Mouse (Mus musculus) CH12.LX (cell line): ENCODE measurements around the gene Tspan5. TPM values are rescaled to one million over a fixed set of nuclear protein-coding genes. Genes with fewer than 3 reads are reported as not detected.

Source experiments
- DNase-seq: peaks from one replicate; pipeline ENCODE4 v3.0.0-alpha.2; 2013; ENCODE audit errors: extremely low read depth
- H3K27ac ChIP-seq: 2 replicates; pipeline ENCODE4 v1.5.1; 2012; ENCODE audit warnings: low read depth, mild to moderate bottlenecking, control low read depth, moderate library complexity; ENCODE audit not compliant: insufficient read depth
- H3K27me3 ChIP-seq: replicated peaks from 2 replicates; pipeline ENCODE3; 2012; ENCODE audit warnings: inconsistent platforms
- H3K36me3 ChIP-seq, 2 experiments: replicated peaks in 1 of 2; 2 replicates each; pipeline versions ENCODE3 to v1.6.1; 2012; ENCODE audit warnings: inconsistent platforms in 1 of 2, low read length in 1 of 2, mild to moderate bottlenecking in 1 of 2, mixed read lengths in 1 of 2, moderate library complexity in 1 of 2; ENCODE audit not compliant: control insufficient read depth in 1 of 2, insufficient read depth in 1 of 2
- H3K4me1 ChIP-seq, 2 experiments: 2 replicates each; pipeline ENCODE4 v1.6.1; 2012; ENCODE audit warnings: inconsistent platforms in 1 of 2, moderate library complexity in 1 of 2; ENCODE audit not compliant: insufficient read depth in 2 of 2, control insufficient read depth in 1 of 2
- H3K4me2 ChIP-seq: 2 replicates; pipeline ENCODE4 v1.6.1; 2012; ENCODE audit warnings: low read depth, mild to moderate bottlenecking, control low read depth; ENCODE audit not compliant: poor library complexity, insufficient read depth, severe bottlenecking
- H3K4me3 ChIP-seq, 3 experiments: fragments of 150-350 bp in 1 of 3; sonication (generic) in 1 of 3; replicated peaks in 1 of 3; 2 replicates each; pipeline versions ENCODE3 to v1.5.1; 2011 to 2012; ENCODE audit warnings: low read depth in 2 of 3, low read length in 2 of 3, mild to moderate bottlenecking in 2 of 3, moderate library complexity in 2 of 3, control low read depth in 1 of 3, improper control_type of control experiment in 1 of 3, inconsistent platforms in 1 of 3, mixed read lengths in 1 of 3; ENCODE audit not compliant: poor library complexity in 1 of 3
- H3K79me2 ChIP-seq: replicated peaks from 2 replicates; pipeline ENCODE4 v1.6.1; 2012; ENCODE audit warnings: mild to moderate bottlenecking, moderate library complexity; ENCODE audit not compliant: control insufficient read depth, poor library complexity, insufficient read depth, severe bottlenecking; ENCODE audit errors: extremely low read depth
- H3K9ac ChIP-seq: 2 replicates; pipeline ENCODE4 v1.6.1; 2012; ENCODE audit warnings: low read depth, mild to moderate bottlenecking, control low read depth, moderate library complexity; ENCODE audit not compliant: insufficient read depth
- H3K9me3 ChIP-seq: replicated peaks from 2 replicates; pipeline ENCODE3; 2012; ENCODE audit warnings: low read length, inconsistent platforms, mixed read lengths
- BHLHE40 ChIP-seq: IDR thresholded peaks from 2 replicates; pipeline ENCODE4 v1.6.1; 2011; ENCODE audit warnings: mild to moderate bottlenecking, low read depth, low read length, improper control_type of control experiment
- CHD2 ChIP-seq: IDR thresholded peaks from 2 replicates; pipeline ENCODE4 v1.6.1; 2011; ENCODE audit warnings: low read length, improper control_type of control experiment
- CTCF ChIP-seq, 2 experiments: IDR thresholded peaks in 1 of 2; conservative IDR thresholded peaks in 1 of 2; 2 replicates each; pipeline ENCODE4 v1.5.1; 2011 to 2012; ENCODE audit warnings: low read depth in 2 of 2, low read length in 2 of 2, improper control_type of control experiment in 1 of 2, inconsistent platforms in 1 of 2, mild to moderate bottlenecking in 1 of 2, moderate library complexity in 1 of 2
- E2F4 ChIP-seq: IDR thresholded peaks from 2 replicates; pipeline ENCODE4 v1.6.1; 2011; ENCODE audit warnings: low read depth, low read length, improper control_type of control experiment; ENCODE audit not compliant: insufficient replicate concordance
- EP300 ChIP-seq: IDR thresholded peaks from 2 replicates; pipeline ENCODE4 v1.6.1; 2011; ENCODE audit warnings: low read length, improper control_type of control experiment
- MEF2A ChIP-seq: IDR thresholded peaks from 2 replicates; pipeline ENCODE4 v1.6.1; 2014; ENCODE audit warnings: low read depth, mild to moderate bottlenecking, inconsistent platforms, low read length, improper control_type of control experiment, borderline replicate concordance
- MYC ChIP-seq: IDR thresholded peaks from 2 replicates; pipeline ENCODE4 v1.6.1; 2011; ENCODE audit warnings: low read depth, mild to moderate bottlenecking, improper control_type of control experiment, low read length
- NELFE ChIP-seq: IDR thresholded peaks from 2 replicates; pipeline ENCODE4 v1.6.1; 2011; ENCODE audit warnings: low read depth, low read length, improper control_type of control experiment
- NRF1 ChIP-seq: IDR thresholded peaks from 2 replicates; pipeline ENCODE4 v1.6.1; 2014; ENCODE audit warnings: low read depth, mild to moderate bottlenecking, inconsistent platforms, low read length, improper control_type of control experiment, moderate library complexity
- RAD21 ChIP-seq: IDR thresholded peaks from 2 replicates; pipeline ENCODE4 v1.6.1; 2011; ENCODE audit warnings: low read depth, mild to moderate bottlenecking, low read length, improper control_type of control experiment, moderate library complexity
- RCOR1 ChIP-seq: conservative IDR thresholded peaks from 2 replicates; pipeline ENCODE4 v1.6.1; 2012; ENCODE audit warnings: low read depth, mild to moderate bottlenecking, inconsistent platforms, low read length, improper control_type of control experiment
- TCF12 ChIP-seq: IDR thresholded peaks from 2 replicates; pipeline ENCODE4 v1.6.1; 2014; ENCODE audit warnings: low read depth, mild to moderate bottlenecking, inconsistent platforms, low read length, improper control_type of control experiment
- dilution Hi-C: fragments of 300-500 bp; cut with MboI; formaldehyde crosslinking; loops from 2 replicates; pipeline ENCODE4 v1.14.3; 2020; ENCODE audit warnings: low sequenced_read_pairs; ENCODE audit not compliant: extremely low pct_unique_long_range_greater_than_20kb, extremely low pct_ligation_motif_present
- in situ Hi-C: fragments of 300-500 bp; cut with MboI; formaldehyde crosslinking; loops from 3 replicates; pipeline ENCODE4 v1.14.3; 2019; ENCODE audit warnings: low sequenced_read_pairs, low pct_ligation_motif_present, low pct_unique_long_range_greater_than_20kb, mixed read lengths
- polyA plus RNA-seq: library from polyadenylated mRNA; unstranded; fragments of >175 nt; gene quantifications from 2 replicates; pipeline ENCODE4 v1.2.1, GENCODE M21; 2012; ENCODE audit warnings: low read depth; ENCODE audit not compliant: insufficient read length
- total RNA-seq, 2 experiments: library from RNA; depleted of rRNA; stranded (reverse); fragments of 300-350 nt in 1 of 2; fragments of >200 nt in 1 of 2; gene quantifications; 2 replicates each; pipeline ENCODE4 v1.2.3; 2012 to 2014

The Tspan5 gene
- total and polyA plus RNA-seq, 3 experiments, result 17.2 to 43.1 (median 25.9) TPM

DNA sequence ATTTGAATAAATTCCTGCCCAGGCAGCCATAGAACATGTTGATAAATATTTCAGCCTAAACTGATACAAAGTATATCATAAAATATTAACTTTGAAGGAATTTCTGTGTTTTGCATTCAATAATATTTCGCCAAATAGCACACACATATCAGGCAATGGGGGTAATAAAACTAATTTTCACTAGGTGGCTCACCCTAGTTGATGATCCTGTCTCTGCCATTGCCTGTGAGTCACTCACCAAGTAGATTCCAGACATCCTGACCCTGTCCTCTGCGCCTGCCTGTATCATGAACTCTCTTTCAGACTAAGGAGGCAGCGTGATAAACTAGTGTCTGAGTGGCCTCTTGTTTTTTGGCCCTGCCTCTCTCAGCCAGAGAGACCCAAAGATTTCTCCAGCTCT lies 105.8 kb downstream of the Tspan5 start:
- Histone ChIP-seq H3K4me1 (peaks cover 9 to 29% of the 10 kb centered on the region in 2 experiments), H3K27me3 (no peaks in the 10 kb centered on the region), H3K27ac (no peak overlapping the region), H3K9ac (no peak overlapping the region), H3K9me3 (no peaks in the 10 kb centered on the region), H3K4me3 (no peak overlapping the region), H3K79me2 (no peaks in the 10 kb centered on the region), H3K4me2 (no peak overlapping the region), H3K36me3 (peaks cover 0 to 8% of the 10 kb centered on the region in 2 experiments)
- DNase-seq, result no peak
- in situ Hi-C loops, result no loop called here
- dilution Hi-C loops, result no loop called here
- TF ChIP-seq MYC, result no peak
- peak; percentile 4; the same call in 1 of the 2 replicates for TF ChIP-seq RAD21
- TF ChIP-seq CTCF (conservative IDR thresholded peaks at IDR 0.05 in 1 of 2, IDR thresholded peaks at IDR 0.05 in 1 of 2; ENCODE audit: low read depth in 2 of 2, low read length in 2 of 2), result 0 out of 4 replicates have a peak, but pooled peaks of 1 of the 2 experiments have one; percentile 12

GRCm38 (mm10) chr3:138849755-138850301 lies 107.8 kb downstream of the Tspan5 start:
- H3K4me3 ChIP-seq, result no peak overlapping the region
- in situ Hi-C loops, result no loop called here
- TF ChIP-seq MEF2A (no peak), BHLHE40 (no peak), TCF12 (no peak), NELFE (no peak), NRF1 (no peak), RCOR1 (no peak), EP300 (no peak), CHD2 (no peak), MYC (no peak), E2F4 (no peak)
- no peak overlapping the region for H3K4me2 ChIP-seq
- H3K27me3 ChIP-seq, result no peaks in the 10 kb centered on the region
- dilution Hi-C loops, result no loop called here
- H3K79me2 ChIP-seq, result no peaks in the 10 kb centered on the region
- peaks cover 0 to 7% of the 10 kb centered on the region in 2 experiments for H3K36me3 ChIP-seq
- no peak for DNase-seq
- no peaks in the 10 kb centered on the region for H3K9me3 ChIP-seq
- no peak overlapping the region for H3K9ac ChIP-seq
- peaks cover 15 to 44% of the 10 kb centered on the region in 2 experiments for H3K4me1 ChIP-seq
- no peak overlapping the region for H3K27ac ChIP-seq

DNA sequence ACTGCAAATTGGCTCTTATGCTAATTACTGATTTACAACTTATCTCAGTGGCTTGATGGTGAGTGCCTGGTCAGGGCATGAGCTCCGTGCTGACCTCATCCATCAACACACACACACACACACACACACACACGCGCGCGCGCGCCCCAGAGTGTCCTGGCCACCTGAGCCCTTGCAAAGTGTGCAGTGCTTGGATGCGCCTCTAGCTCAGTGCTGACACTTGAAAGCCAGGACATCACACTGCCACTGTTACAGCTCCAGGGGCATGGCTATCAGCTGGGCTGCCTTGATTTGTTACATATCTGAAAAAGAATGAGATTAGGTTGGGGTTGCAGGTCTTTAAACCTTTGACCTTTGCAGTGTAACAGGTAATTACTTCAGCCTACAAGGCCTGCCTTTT lies 109.9 kb downstream of the Tspan5 start:
- dilution Hi-C loops, result no loop called here

More for the DNA sequence above, 109.9 kb downstream of the Tspan5 start:
- Histone ChIP-seq H3K4me1 (peaks cover 15 to 53% of the 10 kb centered on the region in 2 experiments), H3K4me3 (no peak overlapping the region), H3K4me2 (no peak overlapping the region), H3K27me3 (no peaks in the 10 kb centered on the region), H3K9me3 (no peaks in the 10 kb centered on the region), H3K79me2 (no peaks in the 10 kb centered on the region), H3K9ac (no peak overlapping the region), H3K36me3 (peaks cover 0 to 7% of the 10 kb centered on the region in 2 experiments), H3K27ac (no peak overlapping the region)
- no peak for TF ChIP-seq MEF2A
- in situ Hi-C loops, result no loop called here
- no peak for DNase-seq
